Mouse (Mus musculus) megakaryocyte progenitor cell, adult 5-6 weeks (primary cell): ENCODE results near the gene Sec23ip. TPM values are rescaled to one million over a fixed set of nuclear protein-coding genes. Genes with fewer than 3 reads are reported as not detected.

Experiments
- ATAC-seq: replicated peaks from 2 replicates; pipeline ENCODE4 v1.8.0; 2016; ENCODE audit warnings: mild to moderate bottlenecking, moderate TSS enrichment, inconsistent platforms; ENCODE audit not compliant: poor library complexity
- total RNA-seq, 2 experiments: library from RNA; stranded (forward) in 1 of 2; stranded (reverse) in 1 of 2; fragments of 157-497, 149-512 nt in 1 of 2; fragments of 200-1000 nt in 1 of 2; gene quantifications; 2 replicates each; pipeline versions ENCODE4 v1.2.3 to v1.2.4; 2015 to 2017

Gene Sec23ip
- total RNA-seq, 2 experiments from 2014 or later: 38.7 to 48.2 TPM

GRCm38 (mm10) chr7:128777201-128777600 is 32.5 kb downstream of the Sec23ip start:
- ATAC-seq: no peak

- peak; percentile 97 for ATAC-seq
These were observed 34.6 kb downstream of the Sec23ip start for GRCm38 (mm10) chr7:128779305-128779704.

- ATAC-seq: no peak
These were observed 37.1 kb downstream of the Sec23ip start for GRCm38 (mm10) chr7:128781846-128782245.

GRCm38 (mm10) chr7:128790045-128790444 is 45.3 kb downstream of the Sec23ip start:
- ATAC-seq: no peak

- ATAC-seq: no peak
These were observed 48.7 kb downstream of the Sec23ip start for GRCm38 (mm10) chr7:128793464-128793863.

DNA sequence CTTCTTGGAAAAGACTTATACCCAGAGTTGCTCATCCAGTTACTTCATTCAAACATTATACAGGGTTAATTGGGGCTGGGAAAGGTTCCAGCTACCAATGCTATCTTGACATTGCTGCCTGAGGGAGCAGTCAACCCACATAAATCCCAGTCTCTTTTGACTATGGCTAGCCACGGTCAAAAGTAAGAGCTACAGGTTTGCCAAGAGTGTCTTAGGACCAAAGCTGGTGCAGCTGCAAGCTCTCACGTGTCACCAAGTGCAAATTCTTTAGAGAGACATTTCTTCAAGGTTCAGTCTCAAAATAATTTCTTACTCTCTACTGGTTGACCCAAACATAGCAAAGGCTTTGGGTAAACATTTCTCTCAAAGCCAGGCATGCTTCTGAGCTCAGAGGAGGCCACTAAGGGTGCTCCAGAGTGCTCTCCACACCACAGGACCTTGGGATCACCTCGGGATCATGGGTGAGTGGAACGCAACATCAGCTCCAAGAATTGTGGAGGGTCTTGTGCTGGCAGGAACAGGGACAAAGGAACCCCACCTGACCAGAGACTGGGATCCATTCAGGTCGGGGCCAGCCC is 80.3 kb downstream of the Sec23ip start:
- ATAC-seq: no peak

DNA sequence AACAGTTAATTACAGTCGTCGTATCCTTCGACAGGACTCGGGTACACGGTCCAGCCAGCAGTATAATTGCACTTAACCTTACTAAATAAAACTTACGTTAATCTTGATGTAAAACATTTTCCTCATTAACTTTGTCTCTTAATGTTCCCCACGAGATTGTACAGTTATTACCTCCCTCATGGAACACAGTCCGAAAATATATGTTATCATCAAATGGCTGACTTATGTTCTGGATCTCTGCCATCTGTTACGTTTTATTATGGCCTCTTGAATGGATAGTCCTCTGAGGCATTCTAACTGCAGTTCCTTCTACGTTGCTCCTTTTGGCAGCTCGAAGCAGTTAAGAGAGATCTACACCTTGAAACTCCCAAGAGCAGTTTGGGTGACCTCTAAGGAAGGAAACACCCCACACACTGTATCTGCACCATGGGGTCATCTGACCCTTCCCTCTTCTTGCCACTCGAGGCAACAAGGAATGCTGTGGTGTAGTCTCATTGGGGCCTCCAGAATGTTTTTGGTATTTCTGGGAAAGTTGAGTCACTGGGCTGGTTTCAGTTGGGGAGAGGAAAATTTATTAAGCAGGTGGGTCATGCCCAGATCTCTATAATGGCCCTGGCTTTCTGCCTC is 87.8 kb downstream of the Sec23ip start:
- ATAC-seq: no peak

DNA sequence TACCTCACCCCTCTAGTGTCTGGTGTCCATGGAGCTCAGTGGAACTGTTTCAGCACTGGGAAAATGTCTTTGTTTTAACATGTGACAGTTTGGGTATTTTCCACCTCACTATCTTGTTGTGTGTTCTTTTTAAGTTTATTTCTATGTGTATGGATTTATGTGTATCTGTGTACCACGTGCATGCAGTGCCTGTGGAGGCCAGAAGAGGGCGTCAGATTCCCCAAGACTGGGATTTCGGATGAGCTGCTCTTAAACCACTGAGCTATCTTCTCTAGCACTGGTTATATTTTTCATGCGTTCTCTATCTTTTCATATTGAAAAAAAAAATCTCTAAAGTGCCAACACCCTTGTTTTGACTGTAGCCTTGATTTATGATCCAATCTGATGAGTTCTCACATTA is 88.5 kb downstream of the Sec23ip start:
- no peak for ATAC-seq

Other genes starting within 250 kb of the Sec23ip start
- gene Bag3, start 221.3 kb upstream of the Sec23ip start, total RNA-seq (2015): 6.8 and 8.5 TPM in 2 replicates
- gene Bag3, start 221.3 kb upstream of the Sec23ip start, total RNA-seq (2017): 6.2 and 6.4 TPM in 2 replicates
- gene Inpp5f, start 133.6 kb upstream of the Sec23ip start, total RNA-seq (2015): 8.4 and 8.8 TPM in 2 replicates
- 9.8 and 11.2 TPM in 2 replicates for gene Inpp5f, start 133.6 kb upstream of the Sec23ip start, total RNA-seq (2017)
- gene Mcmbp, start 4.4 kb upstream of the Sec23ip start, total RNA-seq (2015): 99.5 and 102 TPM in 2 replicates
- gene Mcmbp, start 4.4 kb upstream of the Sec23ip start, total RNA-seq (2017): 70.9 and 71.7 TPM in 2 replicates